Comparison of ENCODE assay signal across 12 mouse cellular contexts in genomic region chr2:163386423-163387190, GRCm38 (mm10). TPM values are rescaled to one million over a fixed set of nuclear protein-coding genes. Genes with fewer than 3 reads are reported as not detected.
DNase-seq lines count a peak whose midpoint lies in the region; ATAC-seq and TF ChIP-seq lines count a peak whose summit lies in the region.
"Had no signal": no experiment of that assay in that cellular context is flagged by ENCODE, and none has a peak within 500 bp of the region (broad histone marks: within the 10 kb centered on the region; RNA-seq: fewer than 3 reads in every experiment).

No protein-coding gene starts in this region.

- H3K4me2 ChIP-seq in lung, embryonic 16.5 days (ENCODE audit: low read depth, low read length): no peak overlapping the region; the same call in 1 of the 2 replicates
- no peak overlapping the region for H3K4me2 ChIP-seq in embryonic facial prominence, embryonic 15.5 days (replicated peaks)
- peak overlapping the region; percentile 26 for H3K4me2 ChIP-seq in heart, postnatal 0 days (ENCODE audit: low read depth, low read length)
- H3K4me2 ChIP-seq in stomach, embryonic 16.5 days (ENCODE audit: low read depth, low read length): no peak overlapping the region
- H3K4me2 ChIP-seq in midbrain, embryonic 11.5 days: no peak overlapping the region
- no peak overlapping the region for H3K4me2 ChIP-seq in midbrain, postnatal 0 days (ENCODE audit: low read depth, low read length, poor library complexity, severe bottlenecking)

- H3K9ac ChIP-seq in lung, embryonic 16.5 days (ENCODE audit: low read length): no peak overlapping the region
- H3K9ac ChIP-seq in embryonic facial prominence, embryonic 15.5 days: no peak overlapping the region
- 0 out of 2 replicates have a peak overlapping the region, but pooled peaks have one; percentile 12 for H3K9ac ChIP-seq in heart, postnatal 0 days (replicated peaks; ENCODE audit: low read depth, low read length)
- no peak overlapping the region for H3K9ac ChIP-seq in stomach, embryonic 16.5 days (ENCODE audit: low read length)
- no peak overlapping the region for H3K9ac ChIP-seq in midbrain, embryonic 11.5 days (ENCODE audit: low read length)
- H3K9ac ChIP-seq in midbrain, postnatal 0 days (replicated peaks; ENCODE audit: low read length, poor library complexity, severe bottlenecking): no peak overlapping the region

- peaks cover 7% of the 10 kb centered on the region; the same call in 1 of the 2 replicates for H3K4me1 ChIP-seq in lung, embryonic 16.5 days (replicated peaks; ENCODE audit: control insufficient read depth, insufficient read depth, low read length)
- 0 out of 2 replicates have a peak, but pooled peaks cover 5% of the 10 kb centered on the region for H3K4me1 ChIP-seq in embryonic facial prominence, embryonic 15.5 days
- peaks cover 33% of the 10 kb centered on the region for H3K4me1 ChIP-seq in heart, postnatal 0 days (ENCODE audit: control insufficient read depth, insufficient read depth)
- H3K4me1 ChIP-seq in stomach, embryonic 16.5 days (ENCODE audit: control insufficient read depth, insufficient read depth, low read length): peaks cover 5% of the 10 kb centered on the region
- no peaks in the 10 kb centered on the region for H3K4me1 ChIP-seq in midbrain, embryonic 11.5 days (ENCODE audit: control insufficient read depth, insufficient read depth, low read length)
- no peaks in the 10 kb centered on the region for H3K4me1 ChIP-seq in midbrain, postnatal 0 days (ENCODE audit: insufficient read depth, low read length)

- no peaks in the 10 kb centered on the region for H3K27me3 ChIP-seq in lung, embryonic 16.5 days (ENCODE audit: control insufficient read depth, insufficient read depth, low read depth, low read length)
- H3K27me3 ChIP-seq in embryonic facial prominence, embryonic 15.5 days: no peaks in the 10 kb centered on the region
- H3K27me3 ChIP-seq in heart, postnatal 0 days (ENCODE audit: control insufficient read depth, insufficient read depth, low read length): no peaks in the 10 kb centered on the region
- no peaks in the 10 kb centered on the region for H3K27me3 ChIP-seq in stomach, embryonic 16.5 days (ENCODE audit: control insufficient read depth, insufficient read depth, low read length)
- H3K27me3 ChIP-seq in midbrain, embryonic 11.5 days (ENCODE audit: control insufficient read depth, insufficient read depth, low read length): no peaks in the 10 kb centered on the region
- no peaks in the 10 kb centered on the region for H3K27me3 ChIP-seq in midbrain, postnatal 0 days (ENCODE audit: insufficient read depth, low read length)

- no peak for TF ChIP-seq EP300 in heart, postnatal 0 days (IDR thresholded peaks at IDR 0.05; ENCODE audit: low read depth)

- peak; percentile 75 for ATAC-seq in lung, embryonic 16.5 days (ENCODE audit: low read depth)
- peak; percentile 80 for ATAC-seq in embryonic facial prominence, embryonic 15.5 days (ENCODE audit: insufficient number of reproducible peaks, low FRiP score, low TSS enrichment, low read depth)
- peak; percentile 37 for ATAC-seq in heart, postnatal 0 days (ENCODE audit: insufficient read depth, low read depth)
- ATAC-seq in stomach, embryonic 16.5 days (ENCODE audit: insufficient read depth, low FRiP score): peak; percentile 39; the same call in 1 of the 2 replicates
- no peak for ATAC-seq in erythroblast, adult 5-6 weeks (replicated peaks; ENCODE audit: low FRiP score, poor library complexity, severe bottlenecking)
- no peak for ATAC-seq in midbrain, embryonic 11.5 days (ENCODE audit: low FRiP score)
- no peak for ATAC-seq in midbrain, postnatal 0 days (ENCODE audit: low FRiP score)

- 0 out of 2 replicates have a peak, but pooled peaks cover 3% of the 10 kb centered on the region for H3K9me3 ChIP-seq in lung, embryonic 16.5 days (ENCODE audit: control insufficient read depth, low read length)
- H3K9me3 ChIP-seq in embryonic facial prominence, embryonic 15.5 days (replicated peaks): no peaks in the 10 kb centered on the region
- H3K9me3 ChIP-seq in heart, postnatal 0 days (replicated peaks; ENCODE audit: control insufficient read depth, low read length): no peaks in the 10 kb centered on the region
- H3K9me3 ChIP-seq in stomach, embryonic 16.5 days (replicated peaks; ENCODE audit: control insufficient read depth, low read length): no peaks in the 10 kb centered on the region
- H3K9me3 ChIP-seq in midbrain, embryonic 11.5 days (ENCODE audit: control insufficient read depth, low read length): no peaks in the 10 kb centered on the region
- no peaks in the 10 kb centered on the region for H3K9me3 ChIP-seq in midbrain, postnatal 0 days (ENCODE audit: low read length)

- no peaks in the 10 kb centered on the region for H3K36me3 ChIP-seq in lung, embryonic 16.5 days (ENCODE audit: control insufficient read depth, insufficient read depth, low read length)
- H3K36me3 ChIP-seq in embryonic facial prominence, embryonic 15.5 days: no peaks in the 10 kb centered on the region
- peaks cover 11% of the 10 kb centered on the region; the same call in 1 of the 2 replicates for H3K36me3 ChIP-seq in heart, postnatal 0 days (replicated peaks; ENCODE audit: control insufficient read depth, insufficient read depth, low read length)
- no peaks in the 10 kb centered on the region for H3K36me3 ChIP-seq in stomach, embryonic 16.5 days (ENCODE audit: control insufficient read depth, insufficient read depth, low read length)
- H3K36me3 ChIP-seq in midbrain, embryonic 11.5 days (ENCODE audit: control insufficient read depth, insufficient read depth, low read length): no peaks in the 10 kb centered on the region
- no peaks in the 10 kb centered on the region for H3K36me3 ChIP-seq in midbrain, postnatal 0 days (ENCODE audit: insufficient read depth, low read length)

- no peak overlapping the region for H3K27ac ChIP-seq in lung, embryonic 16.5 days (ENCODE audit: low read length)
- H3K27ac ChIP-seq in embryonic facial prominence, embryonic 15.5 days (replicated peaks): peak overlapping the region; percentile 48; the same call in 1 of the 2 replicates
- H3K27ac ChIP-seq in heart, postnatal 0 days (ENCODE audit: low read depth): peak overlapping the region; percentile 52
- H3K27ac ChIP-seq in stomach, embryonic 16.5 days (ENCODE audit: low read length): peak overlapping the region; percentile 25
- no peak overlapping the region for H3K27ac ChIP-seq in midbrain, embryonic 11.5 days (ENCODE audit: low read depth, low read length)
- H3K27ac ChIP-seq in midbrain, postnatal 0 days (ENCODE audit: low read depth, low read length): no peak overlapping the region
- H3K27ac ChIP-seq: layer of hippocampus, adult 2 months had no signal

- no peak overlapping the region for H3K4me3 ChIP-seq in lung, embryonic 16.5 days (ENCODE audit: low read length)
- no peak overlapping the region for H3K4me3 ChIP-seq in embryonic facial prominence, embryonic 15.5 days (replicated peaks)
- H3K4me3 ChIP-seq in heart, postnatal 0 days (ENCODE audit: low read depth, low read length): 0 out of 2 replicates have a peak overlapping the region, but pooled peaks have one; percentile 6
- H3K4me3 ChIP-seq in stomach, embryonic 16.5 days (replicated peaks; ENCODE audit: low read length): no peak overlapping the region
- no peak overlapping the region for H3K4me3 ChIP-seq in midbrain, embryonic 11.5 days (ENCODE audit: low read depth, low read length)
- no peak overlapping the region for H3K4me3 ChIP-seq in midbrain, postnatal 0 days (ENCODE audit: low read depth, low read length)
- H3K4me3 ChIP-seq: layer of hippocampus, adult 2 months had no signal

- WGBS in lung, embryonic 16.5 days: 53% methylated on average over 15 of the region's 15 CpGs
- 53% methylated on average over 15 of the region's 15 CpGs for WGBS in embryonic facial prominence, embryonic 15.5 days
- 24% methylated on average over 15 of the region's 15 CpGs for WGBS in heart, postnatal 0 days
- WGBS in stomach, embryonic 16.5 days: 54% methylated on average over 15 of the region's 15 CpGs
- 76% methylated on average over 15 of the region's 15 CpGs for WGBS in midbrain, embryonic 11.5 days
- 84% methylated on average over 15 of the region's 15 CpGs for WGBS in midbrain, postnatal 0 days

- no peak for TF ChIP-seq CTCF in heart, postnatal 0 days (IDR thresholded peaks at IDR 0.05; ENCODE audit: low read depth)
- TF ChIP-seq CTCF in midbrain, postnatal 0 days (IDR thresholded peaks at IDR 0.05): no peak

- no peak for DNase-seq in lung, postnatal 36 days
- peak; percentile 65 for DNase-seq in heart, postnatal 0 days (ENCODE audit: low spot score)
- DNase-seq in midbrain, embryonic 11.5 days (ENCODE audit: low spot score, missing footprints): no peak
- no peak for DNase-seq in midbrain, postnatal 0 days (ENCODE audit: low spot score)
- DNase-seq: right cerebral cortex, postnatal 25 days; thymus, postnatal 4 days had no signal

RNA-seq across cellular contexts. Expression of gene Jph2, which starts 11.2 kb away (rescaled TPM):
- 4.4 and 4.8 TPM in 2 replicates for polyA plus RNA-seq in lung, embryonic 16.5 days (2015; fragmentation: Nextera tagmentation; extraction: Ambion mirVana)
- 3.7 and 5.0 TPM in 2 replicates for polyA plus RNA-seq in embryonic facial prominence, embryonic 15.5 days (2015; fragmentation: Nextera tagmentation; extraction: Ambion mirVana)
- 215 and 246 TPM in 2 replicates for total RNA-seq in heart, postnatal 0 days (2014; rRNA removed; ENCODE audit: low replicate concordance)
- polyA plus RNA-seq in heart, postnatal 0 days (2015; fragmentation: Nextera tagmentation; extraction: Ambion mirVana): 47.3 and 61.7 TPM in 2 replicates
- polyA plus RNA-seq in stomach, embryonic 16.5 days (2015; fragmentation: Nextera tagmentation; extraction: Ambion mirVana): 8.5 and 11.2 TPM in 2 replicates
- total RNA-seq in erythroblast, adult 5-6 weeks (2015; ENCODE audit: low replicate concordance): not detected in 2 replicates
- total RNA-seq in erythroblast, adult 5-6 weeks (2017; ENCODE audit: low replicate concordance): 0.14 TPM in 1 of 2 replicates, not detected in the other
- 0.19 TPM in 2 replicates for polyA plus RNA-seq in midbrain, embryonic 11.5 days (2014; fragmentation: Nextera tagmentation; extraction: Ambion mirVana)
- 2.3 and 3.5 TPM in 2 replicates for total RNA-seq in midbrain, postnatal 0 days (2014; rRNA removed)
- 1.5 and 2.2 TPM in 2 replicates for polyA plus RNA-seq in midbrain, postnatal 0 days (2015; fragmentation: Nextera tagmentation; extraction: Ambion mirVana)

RNA-seq across cellular contexts. Expression of gene Oser1, which starts 37.9 kb away (rescaled TPM):
- 83.2 and 89.9 TPM in 2 replicates for polyA plus RNA-seq in lung, embryonic 16.5 days (2015; fragmentation: Nextera tagmentation; extraction: Ambion mirVana)
- polyA plus RNA-seq in embryonic facial prominence, embryonic 15.5 days (2015; fragmentation: Nextera tagmentation; extraction: Ambion mirVana): 86.8 and 91.4 TPM in 2 replicates
- 23.8 and 28.9 TPM in 2 replicates for total RNA-seq in heart, postnatal 0 days (2014; rRNA removed; ENCODE audit: low replicate concordance)
- polyA plus RNA-seq in heart, postnatal 0 days (2015; fragmentation: Nextera tagmentation; extraction: Ambion mirVana): 41.4 and 45.1 TPM in 2 replicates
- polyA plus RNA-seq in stomach, embryonic 16.5 days (2015; fragmentation: Nextera tagmentation; extraction: Ambion mirVana): 79.0 and 86.1 TPM in 2 replicates
- total RNA-seq in erythroblast, adult 5-6 weeks (2015; ENCODE audit: low replicate concordance): 15.5 and 27.5 TPM in 2 replicates
- total RNA-seq in erythroblast, adult 5-6 weeks (2017; ENCODE audit: low replicate concordance): 21.6 and 26.3 TPM in 2 replicates
- polyA plus RNA-seq in midbrain, embryonic 11.5 days (2014; fragmentation: Nextera tagmentation; extraction: Ambion mirVana): 89.2 and 91.9 TPM in 2 replicates
- total RNA-seq in midbrain, postnatal 0 days (2014; rRNA removed): 27.6 and 29.9 TPM in 2 replicates
- 63.8 and 64.7 TPM in 2 replicates for polyA plus RNA-seq in midbrain, postnatal 0 days (2015; fragmentation: Nextera tagmentation; extraction: Ambion mirVana)

RNA-seq across cellular contexts. Expression of gene Gdap1l1, which starts 51.7 kb away (rescaled TPM):
- polyA plus RNA-seq in lung, embryonic 16.5 days (2015; fragmentation: Nextera tagmentation; extraction: Ambion mirVana): 0.89 and 0.92 TPM in 2 replicates
- 3.2 and 3.9 TPM in 2 replicates for polyA plus RNA-seq in embryonic facial prominence, embryonic 15.5 days (2015; fragmentation: Nextera tagmentation; extraction: Ambion mirVana)
- not detected in 2 replicates for total RNA-seq in heart, postnatal 0 days (2014; rRNA removed; ENCODE audit: low replicate concordance)
- polyA plus RNA-seq in heart, postnatal 0 days (2015; fragmentation: Nextera tagmentation; extraction: Ambion mirVana): 0.10 TPM in 1 of 2 replicates, not detected in the other
- polyA plus RNA-seq in stomach, embryonic 16.5 days (2015; fragmentation: Nextera tagmentation; extraction: Ambion mirVana): 5.2 and 5.3 TPM in 2 replicates
- not detected in 2 replicates for total RNA-seq in erythroblast, adult 5-6 weeks (2015; ENCODE audit: low replicate concordance)
- total RNA-seq in erythroblast, adult 5-6 weeks (2017; ENCODE audit: low replicate concordance): not detected in 2 replicates
- 42.8 and 42.9 TPM in 2 replicates for polyA plus RNA-seq in midbrain, embryonic 11.5 days (2014; fragmentation: Nextera tagmentation; extraction: Ambion mirVana)
- 150 and 182 TPM in 2 replicates for total RNA-seq in midbrain, postnatal 0 days (2014; rRNA removed)
- polyA plus RNA-seq in midbrain, postnatal 0 days (2015; fragmentation: Nextera tagmentation; extraction: Ambion mirVana): 147 and 155 TPM in 2 replicates
- total RNA-seq: heart, postnatal 36 days had no signal

Comparison
In these comparisons a context has a peak if more than half of its experiments do, and no peak if none do; other contexts are left out.
1. ATAC-seq: peak in lung, embryonic 16.5 days (single experiment), embryonic facial prominence, embryonic 15.5 days (single experiment), heart, postnatal 0 days (single experiment) and stomach, embryonic 16.5 days (single experiment); none in erythroblast, adult 5-6 weeks (single experiment), midbrain, embryonic 11.5 days (single experiment) and midbrain, postnatal 0 days (single experiment).
2. H3K27ac ChIP-seq: peak in embryonic facial prominence, embryonic 15.5 days (single experiment), heart, postnatal 0 days (single experiment) and stomach, embryonic 16.5 days (single experiment); none in lung, embryonic 16.5 days (single experiment), midbrain, embryonic 11.5 days (single experiment) and midbrain, postnatal 0 days (single experiment).